Mouse (Mus musculus) ES-CJ7 (cell line): ENCODE results near the gene Gm8332.
A peak's percentile ranks its signal among the peaks of the same experiment; 100 is the strongest.
"Not testable (repeated sequence)": the region's sequence is repeated elsewhere in the genome, so short reads cannot be mapped to it uniquely, and the experiment has no call there.

Experiments used
- DNase-seq: peaks from one replicate; pipeline ENCODE4 v3.0.0; 2011; ENCODE audit warnings: low read depth, low spot score

Gm8332 gene

GRCm38 (mm10) chr12:88250000-88250399 lies at the start of gene Gm8332:
Gene Gm8332, minus strand, starts transcription at chr12:88250100.
- DNase-seq: not testable (repeated sequence)

- not testable (repeated sequence) for DNase-seq
These were observed 47.3 kb upstream of the Gm8332 start for GRCm38 (mm10) chr12:88297171-88297570.

GRCm38 (mm10) chr12:88293082-88293481 lies 43.2 kb upstream of the Gm8332 start:
- DNase-seq: not testable (repeated sequence)

GRCm38 (mm10) chr12:88285224-88285623 lies 35.3 kb upstream of the Gm8332 start:
- DNase-seq: not testable (repeated sequence)

GRCm38 (mm10) chr12:88274400-88274799 lies 24.5 kb upstream of the Gm8332 start, which contains the start of gene Gm5662:
Gene Gm5662, minus strand, starts transcription at chr12:88274500.
- not testable (repeated sequence) for DNase-seq

GRCm38 (mm10) chr12:88257241-88257640 lies 7.3 kb upstream of the Gm8332 start:
- no peak for DNase-seq

GRCm38 (mm10) chr12:88255917-88256316 lies 6.0 kb upstream of the Gm8332 start:
- not testable (repeated sequence) for DNase-seq

GRCm38 (mm10) chr12:88245786-88246185 lies 4.1 kb downstream of the Gm8332 start:
- DNase-seq: not testable (repeated sequence)

- DNase-seq: not testable (repeated sequence)
These were observed 7.0 kb downstream of the Gm8332 start for GRCm38 (mm10) chr12:88242940-88243339.

GRCm38 (mm10) chr12:88219445-88219844 lies 30.5 kb downstream of the Gm8332 start:
- no peak for DNase-seq

GRCm38 (mm10) chr12:88218059-88218458 lies 31.8 kb downstream of the Gm8332 start:
- DNase-seq: not testable (repeated sequence)

- no peak for DNase-seq
These were observed 35.3 kb downstream of the Gm8332 start for GRCm38 (mm10) chr12:88214641-88215040.

GRCm38 (mm10) chr12:88211458-88211857 lies 38.4 kb downstream of the Gm8332 start:
- not testable (repeated sequence) for DNase-seq

- DNase-seq: peak; percentile 39
These were observed 47.0 kb downstream of the Gm8332 start for GRCm38 (mm10) chr12:88202856-88203255.
